Mouse (Mus musculus): ENCODE data around the gene Mbd4. TPM values are rescaled to one million over a fixed set of nuclear protein-coding genes. Genes with fewer than 3 reads are reported as not detected.

Mbd4 gene
- total and polyA plus RNA-seq, 3 experiments, result 6.4 to 10.1 TPM; not detected in 1

DNA sequence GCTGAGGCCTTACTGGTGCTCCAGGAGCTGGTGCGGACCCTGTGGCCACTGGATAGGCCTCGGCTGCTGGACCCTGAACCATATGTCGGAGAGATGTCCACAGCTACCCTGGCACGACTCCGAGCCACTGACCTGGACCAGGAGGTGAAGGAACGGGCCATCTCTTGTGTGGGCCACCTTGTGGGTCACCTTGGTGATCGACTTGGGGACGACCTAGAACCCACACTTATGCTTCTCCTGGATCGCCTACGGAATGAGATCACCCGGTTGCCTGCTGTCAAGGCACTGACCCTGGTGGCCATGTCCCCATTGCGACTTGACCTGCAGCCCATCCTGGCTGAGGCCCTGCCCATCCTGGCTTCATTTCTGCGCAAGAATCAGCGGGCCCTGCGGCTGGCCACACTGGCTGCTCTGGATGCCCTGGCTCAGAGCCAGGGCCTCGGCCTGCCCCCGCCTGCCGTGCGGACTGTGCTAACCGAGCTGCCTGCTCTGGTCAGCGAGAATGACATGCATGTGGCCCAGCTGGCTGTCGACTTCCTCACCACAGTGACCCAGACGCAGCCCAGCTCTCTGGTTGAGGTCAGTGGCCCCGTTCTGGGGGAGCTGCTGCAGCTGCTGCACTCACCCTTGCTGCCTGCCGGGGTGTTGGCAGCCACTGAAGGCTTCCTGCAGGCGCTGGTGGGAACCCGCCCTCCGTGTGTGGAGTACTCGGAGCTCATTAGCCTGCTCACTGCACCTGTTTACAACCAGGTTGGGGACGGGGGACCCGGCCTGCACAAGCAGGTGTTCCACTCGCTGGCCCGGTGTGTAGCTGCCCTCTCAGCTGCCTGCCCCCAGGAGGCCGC, 61.1 kb downstream of the Mbd4 start (continued):
- no peak for TF ChIP-seq KAT2A (conservative IDR thresholded peaks at IDR 0.05; ENCODE audit: low read depth, low read length)

DNA sequence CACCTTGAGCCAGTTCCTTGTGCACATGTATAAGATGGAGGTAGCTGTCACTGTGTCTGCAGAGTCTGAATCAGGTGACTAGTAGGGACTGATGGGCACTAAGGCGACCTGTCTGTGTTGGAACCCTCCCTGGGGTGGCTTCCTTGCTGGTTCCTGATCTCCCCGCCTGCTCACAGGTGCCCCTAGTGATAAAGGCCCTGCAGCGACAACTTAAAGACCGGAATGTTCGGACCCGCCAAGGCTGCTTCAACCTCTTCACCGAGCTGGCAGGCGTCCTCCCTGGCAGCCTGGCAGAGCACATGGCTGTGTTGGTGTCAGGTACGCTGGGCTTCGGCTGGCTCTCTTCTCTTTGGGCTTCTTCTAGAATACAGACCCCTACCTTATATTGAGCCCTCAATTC, 62.2 kb downstream of the Mbd4 start:
- Histone ChIP-seq H3K9me3 (replicated peaks; ENCODE audit: insufficient read depth, low read length) (no peaks in the 10 kb centered on the region), H3K27ac (ENCODE audit: control insufficient read depth, low read depth, low read length) (no peak overlapping the region), H3K4me1 (ENCODE audit: control insufficient read depth in 1 of 2, insufficient read depth in 2 of 2, low read length in 2 of 2) (no peaks in the 10 kb centered on the region), H3K79me2 (ENCODE audit: control insufficient read depth, insufficient read depth, low read length, poor library complexity) (no peaks in the 10 kb centered on the region), H3K9ac (ENCODE audit: control insufficient read depth, low read depth, low read length, poor library complexity, severe bottlenecking) (no peak overlapping the region), H3K4me3 (ENCODE audit: control insufficient read depth in 1 of 2, insufficient read depth in 1 of 2, low read depth in 2 of 2, low read length in 2 of 2) (no peak overlapping the region), H3K36me3 (ENCODE audit: control insufficient read depth in 1 of 2, insufficient read depth in 2 of 2, low read length in 2 of 2) (no peaks in the 10 kb centered on the region), H3K27me3 (ENCODE audit: control insufficient read depth in 1 of 2, insufficient read depth in 2 of 2, low read length in 2 of 2) (no peaks in the 10 kb centered on the region)
- TF ChIP-seq POLR2AphosphoS5 (IDR thresholded peaks at IDR 0.05; ENCODE audit: borderline replicate concordance, low read depth, low read length) (no peak), ETS1 (IDR thresholded peaks at IDR 0.05; ENCODE audit: low read depth, low read length) (no peak), SMC3 (IDR thresholded peaks at IDR 0.05; ENCODE audit: low read depth, low read length) (no peak), ZC3H11A (IDR thresholded peaks at IDR 0.05; ENCODE audit: low read depth, low read length) (no peak)
- no peak for DNase-seq (ENCODE audit: low read depth, low spot score)

Other genes with a start within 250 kb of the Mbd4 start
- gene Raf1, start 176.7 kb downstream of the Mbd4 start, total RNA-seq (2012; rRNA removed), result 79.3 and 79.7 TPM in 2 replicates
- 10 to 100 TPM in 1 of 2 experiments, not detected in 1; 80.7 TPM for gene Raf1, start 176.7 kb downstream of the Mbd4 start, polyA plus RNA-seq (2012; ENCODE audit: insufficient read depth in 1 of 2, insufficient read length in 2 of 2, low read depth in 1 of 2, low replicate concordance in 2 of 2, missing spikeins in 1 of 2)
- 10.9 and 13.8 TPM in 2 replicates for gene Tmem40, start 91.0 kb downstream of the Mbd4 start, total RNA-seq (2012; rRNA removed)
- gene Tmem40, start 91.0 kb downstream of the Mbd4 start, polyA plus RNA-seq (2012; ENCODE audit: insufficient read depth in 1 of 2, insufficient read length in 2 of 2, low read depth in 1 of 2, low replicate concordance in 2 of 2, missing spikeins in 1 of 2), result 10 to 100 TPM in 1 of 2 experiments, not detected in 1; 16.4 TPM
- gene Cand2, start 78.8 kb downstream of the Mbd4 start, total RNA-seq (2012; rRNA removed), result 1.8 and 2.4 TPM in 2 replicates
- 1 to 10 TPM in 1 of 2 experiments, not detected in 1; 6.6 TPM for gene Cand2, start 78.8 kb downstream of the Mbd4 start, polyA plus RNA-seq (2012; ENCODE audit: insufficient read depth in 1 of 2, insufficient read length in 2 of 2, low read depth in 1 of 2, low replicate concordance in 2 of 2, missing spikeins in 1 of 2)
- gene Rpl32, start 44.6 kb downstream of the Mbd4 start, total RNA-seq (2012; rRNA removed), result 4,686 and 5,400 TPM in 2 replicates
- 1,000 to 10,000 TPM in 1 of 2 experiments, not detected in 1; 4,514 TPM for gene Rpl32, start 44.6 kb downstream of the Mbd4 start, polyA plus RNA-seq (2012; ENCODE audit: insufficient read depth in 1 of 2, insufficient read length in 2 of 2, low read depth in 1 of 2, low replicate concordance in 2 of 2, missing spikeins in 1 of 2)
- gene Efcab12, start 15.0 kb downstream of the Mbd4 start, total RNA-seq (2012; rRNA removed), result not detected in 2 replicates
- gene Efcab12, start 15.0 kb downstream of the Mbd4 start, polyA plus RNA-seq (2012; ENCODE audit: insufficient read depth in 1 of 2, insufficient read length in 2 of 2, low read depth in 1 of 2, low replicate concordance in 2 of 2, missing spikeins in 1 of 2), result under 1 TPM in 1 of 2 experiments, not detected in 1; 0.11 TPM
- gene Ift122, start 99 bp upstream of the Mbd4 start, total RNA-seq (2012; rRNA removed), result 3.3 and 4.0 TPM in 2 replicates
- 1 to 10 TPM in 1 of 2 experiments, not detected in 1; 8.0 TPM for gene Ift122, start 99 bp upstream of the Mbd4 start, polyA plus RNA-seq (2012; ENCODE audit: insufficient read depth in 1 of 2, insufficient read length in 2 of 2, low read depth in 1 of 2, low replicate concordance in 2 of 2, missing spikeins in 1 of 2)
- gene Rho, start 78.4 kb upstream of the Mbd4 start, total RNA-seq (2012; rRNA removed), result not detected in 2 replicates
- gene Rho, start 78.4 kb upstream of the Mbd4 start, polyA plus RNA-seq (2012; ENCODE audit: insufficient read depth in 1 of 2, insufficient read length in 2 of 2, low read depth in 1 of 2, low replicate concordance in 2 of 2, missing spikeins in 1 of 2), result under 1 TPM in 1 of 2 experiments, not detected in 1; 0.11 TPM
- gene H1foo, start 91.6 kb upstream of the Mbd4 start, total RNA-seq (2012; rRNA removed), result not detected in 2 replicates
- not detected for gene H1foo, start 91.6 kb upstream of the Mbd4 start, polyA plus RNA-seq (2012; ENCODE audit: insufficient read depth in 1 of 2, insufficient read length in 2 of 2, low read depth in 1 of 2, low replicate concordance in 2 of 2, missing spikeins in 1 of 2)
- gene Plxnd1, start 141.6 kb upstream of the Mbd4 start, total RNA-seq (2012; rRNA removed), result 4.8 and 6.6 TPM in 2 replicates
- gene Plxnd1, start 141.6 kb upstream of the Mbd4 start, polyA plus RNA-seq (2012; ENCODE audit: insufficient read depth in 1 of 2, insufficient read length in 2 of 2, low read depth in 1 of 2, low replicate concordance in 2 of 2, missing spikeins in 1 of 2), result 10 to 100 TPM in 1 of 2 experiments, not detected in 1; 19.2 TPM